Mouse (Mus musculus): ENCODE results near the gene Kif3c. TPM values are rescaled to one million over a fixed set of nuclear protein-coding genes. Genes with fewer than 3 reads are reported as not detected.

Gene Kif3c
- total and polyA plus RNA-seq, 3 experiments: 2.5 to 5.6 TPM; not detected in 1

DNA sequence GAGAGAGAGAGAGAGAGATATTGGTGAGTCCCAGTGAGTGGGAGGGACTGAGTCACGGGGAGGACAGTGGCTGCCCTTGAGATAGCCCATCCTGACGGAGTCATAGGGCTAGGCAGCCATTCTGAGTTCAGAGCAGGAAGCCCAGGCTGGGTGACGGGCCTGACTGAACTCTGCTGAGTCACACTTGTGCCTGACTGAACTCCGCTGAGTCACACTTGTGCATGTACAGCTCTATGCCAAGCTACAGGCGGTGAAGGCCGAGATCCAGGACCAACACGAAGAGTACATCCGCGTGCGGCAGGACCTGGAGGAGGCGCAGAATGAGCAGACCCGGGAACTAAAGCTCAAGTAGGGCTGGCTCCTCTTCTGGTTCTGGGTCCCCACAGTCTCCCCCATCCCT, 24.5 kb downstream of the Kif3c start:
- H3K27ac ChIP-seq (ENCODE audit: control insufficient read depth, low read depth, low read length): peak overlapping the region; percentile 6; the same call in 1 of the 2 replicates
- H3K36me3 ChIP-seq (ENCODE audit: control insufficient read depth in 1 of 2, insufficient read depth in 2 of 2, low read length in 2 of 2): no peaks in the 10 kb centered on the region
- peak; percentile 78 for DNase-seq (ENCODE audit: low read depth, low spot score)
- no peak overlapping the region for H3K9ac ChIP-seq (ENCODE audit: control insufficient read depth, low read depth, low read length, poor library complexity, severe bottlenecking)
- TF ChIP-seq ETS1 (IDR thresholded peaks at IDR 0.05; ENCODE audit: low read depth, low read length): no peak
- H3K4me1 ChIP-seq (ENCODE audit: control insufficient read depth in 1 of 2, insufficient read depth in 2 of 2, low read length in 2 of 2): 0 out of 4 replicates have a peak, but pooled peaks cover 0 to 4% of the 10 kb centered on the region in 2 experiments
- no peaks in the 10 kb centered on the region for H3K79me2 ChIP-seq (ENCODE audit: control insufficient read depth, insufficient read depth, low read length, poor library complexity)
- H3K4me3 ChIP-seq (ENCODE audit: control insufficient read depth in 1 of 2, insufficient read depth in 1 of 2, low read depth in 2 of 2, low read length in 2 of 2): no peak overlapping the region
- no peaks in the 10 kb centered on the region for H3K27me3 ChIP-seq (ENCODE audit: control insufficient read depth in 1 of 2, insufficient read depth in 2 of 2, low read length in 2 of 2)
- no peaks in the 10 kb centered on the region for H3K9me3 ChIP-seq (replicated peaks; ENCODE audit: insufficient read depth, low read length)

- no peak for TF ChIP-seq SIN3A (IDR thresholded peaks at IDR 0.05; ENCODE audit: low read length)
- TF ChIP-seq EP300 (IDR thresholded peaks at IDR 0.05; ENCODE audit: low read depth in 1 of 2, low read length in 2 of 2): no peak
- TF ChIP-seq SMC3 (IDR thresholded peaks at IDR 0.05; ENCODE audit: low read depth, low read length): no peak
- TF ChIP-seq ELF1 (IDR thresholded peaks at IDR 0.05; ENCODE audit: low read depth, low read length): no peak
- no peak for TF ChIP-seq RAD21 (IDR thresholded peaks at IDR 0.05; ENCODE audit: low read depth, low read length)
- TF ChIP-seq CHD2 (IDR thresholded peaks at IDR 0.05; ENCODE audit: low read length): no peak
- TF ChIP-seq CTCF (IDR thresholded peaks at IDR 0.05 in 2 of 3, conservative IDR thresholded peaks at IDR 0.05 in 1 of 3; ENCODE audit: control insufficient read depth in 1 of 3, insufficient read depth in 1 of 3, low read depth in 2 of 3, low read length in 3 of 3, poor library complexity in 1 of 3, severe bottlenecking in 1 of 3): no peak
- TF ChIP-seq KAT2A (conservative IDR thresholded peaks at IDR 0.05; ENCODE audit: low read depth, low read length): no peak
- no peak for TF ChIP-seq ZKSCAN1 (IDR thresholded peaks at IDR 0.05; ENCODE audit: low read depth, low read length)
- no peak for TF ChIP-seq GATA1 (IDR thresholded peaks at IDR 0.05; ENCODE audit: low read depth, low read length)
- no peak for TF ChIP-seq POLR2A (IDR thresholded peaks at IDR 0.05; ENCODE audit: control insufficient read depth in 1 of 2, insufficient read depth in 1 of 2, low read depth in 1 of 2, low read length in 2 of 2, poor library complexity in 1 of 2)
- TF ChIP-seq RCOR1 (IDR thresholded peaks at IDR 0.05; ENCODE audit: low read depth, low read length): no peak
- TF ChIP-seq MEF2A (IDR thresholded peaks at IDR 0.05; ENCODE audit: extremely low read depth, insufficient replicate concordance, low read depth, low read length, poor library complexity, severe bottlenecking): no peak
- TF ChIP-seq TAL1 (IDR thresholded peaks at IDR 0.05; ENCODE audit: low read length): no peak
- TF ChIP-seq MAX (IDR thresholded peaks at IDR 0.05; ENCODE audit: low read length): no peak
- no peak for TF ChIP-seq HCFC1 (IDR thresholded peaks at IDR 0.05; ENCODE audit: low read depth, low read length)
- TF ChIP-seq USF1 (IDR thresholded peaks at IDR 0.05; ENCODE audit: low read depth, low read length): no peak
- H3K27ac ChIP-seq (ENCODE audit: control insufficient read depth, low read depth, low read length): no peak overlapping the region
- H3K36me3 ChIP-seq (ENCODE audit: control insufficient read depth in 1 of 2, insufficient read depth in 2 of 2, low read length in 2 of 2): no peaks in the 10 kb centered on the region
- H3K4me1 ChIP-seq (ENCODE audit: control insufficient read depth in 1 of 2, insufficient read depth in 2 of 2, low read length in 2 of 2): 0 out of 4 replicates have a peak, but pooled peaks cover 0 to 4% of the 10 kb centered on the region in 2 experiments
- no peaks in the 10 kb centered on the region for H3K9me3 ChIP-seq (replicated peaks; ENCODE audit: insufficient read depth, low read length)
- DNase-seq (ENCODE audit: low read depth, low spot score): peak; percentile 35
- no peaks in the 10 kb centered on the region for H3K79me2 ChIP-seq (ENCODE audit: control insufficient read depth, insufficient read depth, low read length, poor library complexity)
- no peaks in the 10 kb centered on the region for H3K27me3 ChIP-seq (ENCODE audit: control insufficient read depth in 1 of 2, insufficient read depth in 2 of 2, low read length in 2 of 2)
- no peak overlapping the region for H3K9ac ChIP-seq (ENCODE audit: control insufficient read depth, low read depth, low read length, poor library complexity, severe bottlenecking)
- H3K4me3 ChIP-seq (ENCODE audit: control insufficient read depth in 1 of 2, insufficient read depth in 1 of 2, low read depth in 2 of 2, low read length in 2 of 2): no peak overlapping the region
Observed at GRCm38 (mm10) chr12:3390071-3390470, 25.1 kb downstream of the Kif3c start.
